In the genomic region with DNA sequence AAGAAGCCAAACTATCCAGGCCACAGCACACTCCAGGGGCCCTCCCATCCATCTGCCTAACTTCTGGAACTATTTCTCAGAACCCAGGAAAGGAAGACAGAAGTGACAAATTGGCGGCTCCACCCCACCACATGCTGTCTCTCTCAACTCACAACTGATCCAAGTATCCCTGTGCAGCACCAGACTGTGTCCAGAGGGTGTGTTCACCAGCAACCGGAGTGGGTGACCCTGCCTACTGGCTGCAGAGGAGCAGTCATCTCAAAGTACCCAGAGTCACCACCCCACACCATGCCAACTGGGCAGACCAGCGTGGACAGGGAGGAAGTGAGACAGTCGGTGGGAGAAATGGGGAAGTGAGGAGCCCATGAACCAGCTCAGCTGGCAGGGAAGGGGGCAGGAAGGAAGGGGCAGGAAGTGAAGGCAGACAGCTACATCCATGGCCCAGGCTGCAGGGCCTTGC, we compare ENCODE assay signal across 8 mouse cellular contexts. TPM values are rescaled to one million over a fixed set of nuclear protein-coding genes. Genes with fewer than 3 reads are reported as not detected.
A peak's percentile ranks its signal among the peaks of the same experiment; 100 is the strongest.
DNase-seq lines count a peak whose midpoint lies in the region; ATAC-seq and TF ChIP-seq lines count a peak whose summit lies in the region.
"Had no signal": no experiment of that assay in that cellular context is flagged by ENCODE, and none has a peak within 500 bp of the region (broad histone marks: within the 10 kb centered on the region; RNA-seq: fewer than 3 reads in every experiment).

No protein-coding gene starts in this region.

- 54% methylated on average over 4 of the region's 4 CpGs for WGBS in lung, embryonic 14.5 days

- ATAC-seq in G1E (ENCODE audit: extremely low read depth, insufficient number of reproducible peaks, low FRiP score, poor library complexity, severe bottlenecking) = 0 out of 2 replicates have a peak, but pooled peaks have one; percentile 8
- ATAC-seq in lung, embryonic 14.5 days (ENCODE audit: insufficient read depth) = no peak

- no peak overlapping the region for H3K4me3 ChIP-seq in G1E (ENCODE audit: low read depth, low read length)
- H3K4me3 ChIP-seq in lung, embryonic 14.5 days (ENCODE audit: low read depth, low read length) = no peak overlapping the region

- peaks cover 85% of the 10 kb centered on the region for H3K27me3 ChIP-seq in G1E (ENCODE audit: insufficient read depth, low read length)
- no peaks in the 10 kb centered on the region for H3K27me3 ChIP-seq in lung, embryonic 14.5 days (ENCODE audit: insufficient read depth, low read length)

- peak; percentile 92 for DNase-seq in layer of hippocampus, adult 9-11 months
- no peak for DNase-seq in layer of hippocampus, adult 9-10 months (ENCODE audit: low spot score)
- no peak for DNase-seq in G1E (ENCODE audit: low spot score)
- peak; percentile 48 to 51 for DNase-seq in cerebellum, adult 18-20 months
- DNase-seq in lung, embryonic 14.5 days = no peak
- DNase-seq in T-cell, adult 2 months (ENCODE audit: low spot score) = no peak
- no peak for DNase-seq in right cerebral cortex, postnatal 25 days

- H3K9me3 ChIP-seq in G1E (replicated peaks) = no peaks in the 10 kb centered on the region
- no peaks in the 10 kb centered on the region for H3K9me3 ChIP-seq in lung, embryonic 14.5 days (ENCODE audit: low read depth, low read length)

- H3K27ac ChIP-seq in lung, embryonic 14.5 days (ENCODE audit: low read depth) = 0 out of 2 replicates have a peak overlapping the region, but pooled peaks have one; percentile 9

- no peaks in the 10 kb centered on the region for H3K36me3 ChIP-seq in G1E (replicated peaks)
- H3K36me3 ChIP-seq in lung, embryonic 14.5 days (ENCODE audit: insufficient read depth) = peaks cover 37% of the 10 kb centered on the region

- H3K4me2 ChIP-seq in lung, embryonic 14.5 days = no peak overlapping the region

- TF ChIP-seq CTCF in G1E (IDR thresholded peaks at IDR 0.05; ENCODE audit: low read depth, low read length) = no peak
- no peak for TF ChIP-seq CTCF in lung, embryonic 14.5 days (IDR thresholded peaks at IDR 0.05; ENCODE audit: low read depth)

- H3K4me1 ChIP-seq in G1E (ENCODE audit: insufficient read depth, low read depth, low read length) = peaks cover 12% of the 10 kb centered on the region
- peaks cover 36% of the 10 kb centered on the region for H3K4me1 ChIP-seq in lung, embryonic 14.5 days (ENCODE audit: insufficient read depth)

- no peak overlapping the region for H3K9ac ChIP-seq in lung, embryonic 14.5 days

RNA-seq across cellular contexts. Expression of gene Soga1, which starts 15.8 kb away (rescaled TPM):
- total RNA-seq in G1E (2014; fragmentation: Nextera tagmentation) = 2.1 and 2.6 TPM in 2 replicates
- 6.0 TPM in 2 replicates for total RNA-seq in G1E (2017)
- 15.9 and 16.4 TPM in 2 replicates for polyA plus RNA-seq in G1E (2012)
- polyA plus RNA-seq in lung, embryonic 14.5 days (2014; fragmentation: Nextera tagmentation; extraction: Ambion mirVana) = 8.6 and 8.9 TPM in 2 replicates

RNA-seq across cellular contexts. Expression of gene Tldc2, which starts 23.6 kb away (rescaled TPM):
- not detected in 2 replicates for total RNA-seq in G1E (2014; fragmentation: Nextera tagmentation)
- total RNA-seq in G1E (2017) = not detected in 2 replicates
- not detected in 2 replicates for polyA plus RNA-seq in G1E (2012)
- not detected in 2 replicates for polyA plus RNA-seq in lung, embryonic 14.5 days (2014; fragmentation: Nextera tagmentation; extraction: Ambion mirVana)
- polyA plus RNA-seq: neural tube, embryonic 14.5 days had no signal

RNA-seq across cellular contexts. Expression of gene Dsn1, which starts 56.3 kb away (rescaled TPM):
- total RNA-seq in G1E (2014; fragmentation: Nextera tagmentation) = 39.7 and 48.3 TPM in 2 replicates
- 106 and 123 TPM in 2 replicates for total RNA-seq in G1E (2017)
- 4.7 and 5.3 TPM in 2 replicates for polyA plus RNA-seq in G1E (2012)
- 44.2 and 46.6 TPM in 2 replicates for polyA plus RNA-seq in lung, embryonic 14.5 days (2014; fragmentation: Nextera tagmentation; extraction: Ambion mirVana)

Comparison
In these comparisons a context has a peak if more than half of its experiments do, and no peak if none do; other contexts are left out.
1. DNase-seq: peak in layer of hippocampus, adult 9-11 months (single experiment) and cerebellum, adult 18-20 months (2 of 2); none in layer of hippocampus, adult 9-10 months (single experiment), G1E (single experiment), lung, embryonic 14.5 days (single experiment), T-cell, adult 2 months (single experiment) and right cerebral cortex, postnatal 25 days (single experiment).